Mouse (Mus musculus) heart, embryonic 11.5 days (tissue): ENCODE measurements around the gene Tmem198. TPM values are rescaled to one million over a fixed set of nuclear protein-coding genes. Genes with fewer than 3 reads are reported as not detected.

Source experiments
- ATAC-seq: fragments of 200-750 bp; cut with Nextera tagmentation; replicated peaks from 2 replicates; pipeline ENCODE4 v1.8.0; 2017; ENCODE audit warnings: moderate library complexity; ENCODE audit not compliant: insufficient number of reproducible peaks, low FRiP score, low TSS enrichment
- H3K27ac ChIP-seq: fragments of 300-500 bp; sonication (generic); 2 replicates; pipeline ENCODE4 v1.5.1; 2014; ENCODE audit warnings: mild to moderate bottlenecking, low read depth, low read length
- H3K27me3 ChIP-seq: fragments of 300-500 bp; sonication (generic); 2 replicates; pipeline ENCODE4 v1.6.1; 2014; ENCODE audit warnings: mild to moderate bottlenecking, low read length, mixed read lengths; ENCODE audit not compliant: control insufficient read depth, insufficient read depth
- H3K36me3 ChIP-seq: fragments of 300-500 bp; sonication (generic); 2 replicates; pipeline ENCODE4 v1.6.1; 2014; ENCODE audit warnings: mild to moderate bottlenecking, low read length, moderate library complexity, mixed read lengths; ENCODE audit not compliant: control insufficient read depth, insufficient read depth
- H3K4me1 ChIP-seq: fragments of 300-500 bp; sonication (generic); 2 replicates; pipeline ENCODE4 v1.6.1; 2014; ENCODE audit warnings: low read length; ENCODE audit not compliant: control insufficient read depth, insufficient read depth
- H3K4me2 ChIP-seq: fragments of 300-500 bp; sonication (generic); 2 replicates; pipeline ENCODE4 v1.6.1; 2014; ENCODE audit warnings: mild to moderate bottlenecking, moderate library complexity
- H3K4me3 ChIP-seq: fragments of 300-500 bp; sonication (generic); 2 replicates; pipeline ENCODE4 v1.5.1; 2014; ENCODE audit warnings: low read depth, low read length
- H3K9ac ChIP-seq: fragments of 300-500 bp; sonication (generic); 2 replicates; pipeline ENCODE4 v1.6.1; 2014; ENCODE audit warnings: mild to moderate bottlenecking, low read depth, low read length, moderate library complexity
- H3K9me3 ChIP-seq: fragments of 300-500 bp; sonication (generic); replicated peaks from 2 replicates; pipeline ENCODE4 v1.6.1; 2016; ENCODE audit warnings: low read length; ENCODE audit not compliant: control insufficient read depth
- WGBS: fragments of 180-500 bp; shearing (Covaris S2); extraction: QIAGEN DNeasy Blood & Tissue Kit; methylation state at CpG from one replicate; pipeline ENCODE4 v1.1.7; 2014; ENCODE audit not compliant: insufficient replicate concordance; 5-methylcytosine and 5-hydroxymethylcytosine counted together
- polyA plus RNA-seq: library from polyadenylated mRNA; unstranded; fragments of >200 nt; fragmentation: Nextera tagmentation; extraction: Ambion mirVana; gene quantifications from 2 replicates; pipeline ENCODE4 v1.2.1, GENCODE M21; 2014

Gene Tmem198
- polyA plus RNA-seq, 1 experiment from 2014 or later, result 0.14 TPM

GRCm38 (mm10) chr1:75444208-75444607 is 35.1 kb upstream of the Tmem198 start:
- Histone ChIP-seq H3K36me3 (no peaks in the 10 kb centered on the region), H3K4me3 (no peak overlapping the region), H3K4me1 (peaks cover 54% of the 10 kb centered on the region), H3K9ac (no peak overlapping the region), H3K27ac (no peak overlapping the region), H3K4me2 (no peak overlapping the region), H3K9me3 (no peaks in the 10 kb centered on the region), H3K27me3 (peaks cover 25% of the 10 kb centered on the region)
- no peak for ATAC-seq
- 45% methylated on average over 3 of the region's 3 CpGs for WGBS

- Histone ChIP-seq H3K27ac (no peak overlapping the region), H3K4me1 (peaks cover 64% of the 10 kb centered on the region), H3K4me3 (no peak overlapping the region), H3K36me3 (no peaks in the 10 kb centered on the region), H3K9ac (peak overlapping the region; percentile 58), H3K27me3 (peaks cover 35% of the 10 kb centered on the region), H3K9me3 (no peaks in the 10 kb centered on the region), H3K4me2 (peak overlapping the region; percentile 71)
- 11% methylated on average over 9 of the region's 9 CpGs for WGBS
- no peak for ATAC-seq
These were observed 34.1 kb upstream of the Tmem198 start for GRCm38 (mm10) chr1:75445141-75445701.

GRCm38 (mm10) chr1:75445751-75446611 is 33.4 kb upstream of the Tmem198 start:
- Histone ChIP-seq H3K27me3 (peaks cover 43% of the 10 kb centered on the region), H3K9me3 (no peaks in the 10 kb centered on the region), H3K4me3 (peak overlapping the region; percentile 35), H3K4me2 (peak overlapping the region; percentile 71), H3K9ac (peak overlapping the region; percentile 58), H3K4me1 (peaks cover 71% of the 10 kb centered on the region), H3K27ac (peak overlapping the region; percentile 50; the same call in 1 of the 2 replicates), H3K36me3 (no peaks in the 10 kb centered on the region)
- under 1% methylated on average over 22 of the region's 22 CpGs for WGBS
- peak; percentile 32 for ATAC-seq

- H3K9me3 ChIP-seq, result no peaks in the 10 kb centered on the region
- H3K4me2 ChIP-seq, result peak overlapping the region; percentile 71
- 2% methylated on average over 20 of the region's 20 CpGs for WGBS
- H3K4me3 ChIP-seq, result 0 out of 2 replicates have a peak overlapping the region, but pooled peaks have one; percentile 5
- ATAC-seq, result no peak
- 0 out of 2 replicates have a peak overlapping the region, but pooled peaks have one; percentile 41 for H3K27ac ChIP-seq
- no peaks in the 10 kb centered on the region for H3K36me3 ChIP-seq
- H3K9ac ChIP-seq, result peak overlapping the region; percentile 58; the same call in 1 of the 2 replicates
- H3K4me1 ChIP-seq, result peaks cover 75% of the 10 kb centered on the region
- H3K27me3 ChIP-seq, result peaks cover 49% of the 10 kb centered on the region
These were observed 32.7 kb upstream of the Tmem198 start for GRCm38 (mm10) chr1:75446656-75447055.

GRCm38 (mm10) chr1:75447265-75448051 is 31.9 kb upstream of the Tmem198 start:
- H3K36me3 ChIP-seq, result no peaks in the 10 kb centered on the region
- 0 out of 2 replicates have a peak overlapping the region, but pooled peaks have one; percentile 12 for H3K4me3 ChIP-seq
- 0 out of 2 replicates have a peak overlapping the region, but pooled peaks have one; percentile 22 for H3K9ac ChIP-seq
- 0 out of 2 replicates have a peak overlapping the region, but pooled peaks have one; percentile 41 for H3K27ac ChIP-seq
- H3K9me3 ChIP-seq, result no peaks in the 10 kb centered on the region
- peaks cover 75% of the 10 kb centered on the region for H3K4me1 ChIP-seq
- H3K27me3 ChIP-seq, result peaks cover 57% of the 10 kb centered on the region
- WGBS, result 6% methylated on average over 10 of the region's 10 CpGs
- ATAC-seq, result no peak
- peak overlapping the region; percentile 71 for H3K4me2 ChIP-seq

- H3K4me1 ChIP-seq, result peaks cover 75% of the 10 kb centered on the region
- H3K4me2 ChIP-seq, result peak overlapping the region; percentile 71
- H3K27ac ChIP-seq, result no peak overlapping the region
- 0 out of 2 replicates have a peak overlapping the region, but pooled peaks have one; percentile 12 for H3K4me3 ChIP-seq
- no peaks in the 10 kb centered on the region for H3K9me3 ChIP-seq
- H3K27me3 ChIP-seq, result peaks cover 63% of the 10 kb centered on the region
- ATAC-seq, result no peak
- no peaks in the 10 kb centered on the region for H3K36me3 ChIP-seq
- WGBS, result 0% methylated on average over 7 of the region's 7 CpGs
- no peak overlapping the region for H3K9ac ChIP-seq
These were observed 31.3 kb upstream of the Tmem198 start for GRCm38 (mm10) chr1:75448052-75448431.

- no peak overlapping the region for H3K4me3 ChIP-seq
- H3K4me2 ChIP-seq, result peak overlapping the region; percentile 8; the same call in 1 of the 2 replicates
- ATAC-seq, result no peak
- H3K9ac ChIP-seq, result no peak overlapping the region
- peaks cover 68% of the 10 kb centered on the region for H3K4me1 ChIP-seq
- no peaks in the 10 kb centered on the region for H3K9me3 ChIP-seq
- peaks cover 66% of the 10 kb centered on the region for H3K27me3 ChIP-seq
- no peak overlapping the region for H3K27ac ChIP-seq
- 3% methylated on average over 14 of the region's 14 CpGs for WGBS
- H3K36me3 ChIP-seq, result no peaks in the 10 kb centered on the region
These were observed 30.4 kb upstream of the Tmem198 start for GRCm38 (mm10) chr1:75448937-75449336.
